Mouse (Mus musculus) lung, postnatal 0 days (tissue): ENCODE data around the gene Tlr5. TPM values are rescaled to one million over a fixed set of nuclear protein-coding genes. Genes with fewer than 3 reads are reported as not detected.
A peak's percentile ranks its signal among the peaks of the same experiment; 100 is the strongest.

Experiments
- ATAC-seq: fragments of 200-750 bp; cut with Nextera tagmentation; 2 replicates; pipeline ENCODE4 v1.8.0; 2017; ENCODE audit warnings: moderate library complexity
- DNase-seq: peaks from one replicate; pipeline ENCODE4 v3.0.0-alpha.2; 2016; ENCODE audit warnings: low spot score
- H3K27ac ChIP-seq: fragments of 300-500 bp; sonication (generic); 2 replicates; pipeline ENCODE4 v1.5.1; 2014; ENCODE audit warnings: antibody characterized with exemption, mild to moderate bottlenecking, low read length, mixed read lengths
- H3K27me3 ChIP-seq: fragments of 300-500 bp; sonication (generic); replicated peaks from 2 replicates; pipeline ENCODE4 v1.6.1; 2014; ENCODE audit warnings: low read length, mixed read lengths; ENCODE audit not compliant: insufficient read depth
- H3K36me3 ChIP-seq: fragments of 300-500 bp; sonication (generic); 2 replicates; pipeline ENCODE4 v1.6.1; 2014; ENCODE audit warnings: low read length, mixed read lengths; ENCODE audit not compliant: insufficient read depth
- H3K4me1 ChIP-seq: fragments of 300-500 bp; sonication (generic); 2 replicates; pipeline ENCODE4 v1.6.1; 2014; ENCODE audit warnings: antibody characterized with exemption, low read depth, low read length, mixed read lengths; ENCODE audit not compliant: insufficient read depth
- H3K4me2 ChIP-seq: fragments of 300-500 bp; sonication (generic); replicated peaks from 2 replicates; pipeline ENCODE4 v1.6.1; 2014; ENCODE audit warnings: low read depth, mild to moderate bottlenecking, low read length, moderate library complexity, mixed read lengths
- H3K4me3 ChIP-seq: fragments of 300-500 bp; sonication (generic); 2 replicates; pipeline ENCODE4 v1.5.1; 2014; ENCODE audit warnings: low read depth, low read length
- H3K9ac ChIP-seq: fragments of 300-500 bp; sonication (generic); replicated peaks from 2 replicates; pipeline ENCODE4 v1.6.1; 2014; ENCODE audit warnings: low read depth, mild to moderate bottlenecking
- H3K9me3 ChIP-seq: fragments of 300-500 bp; sonication (generic); 2 replicates; pipeline ENCODE4 v1.6.1; 2016; ENCODE audit warnings: low read length, mixed read lengths
- CTCF ChIP-seq: IDR thresholded peaks from 2 replicates; pipeline ENCODE4 v1.5.1; 2016; ENCODE audit warnings: antibody characterized with exemption, mild to moderate bottlenecking
- EP300 ChIP-seq: IDR thresholded peaks from 2 replicates; pipeline ENCODE4 v1.6.1; 2016; ENCODE audit warnings: antibody characterized with exemption, mild to moderate bottlenecking, control low read depth
- WGBS: fragments of 180-500 bp; shearing (Covaris S2); extraction: QIAGEN DNeasy Blood & Tissue Kit; methylation state at CpG from one replicate; pipeline ENCODE4 v1.1.7; 2014; 5-methylcytosine and 5-hydroxymethylcytosine counted together
- polyA plus RNA-seq: library from polyadenylated mRNA; unstranded; fragments of >200 nt; fragmentation: Nextera tagmentation; extraction: Ambion mirVana; gene quantifications from 2 replicates; pipeline ENCODE4 v1.2.1, GENCODE M21; 2015

The Tlr5 gene
- polyA plus RNA-seq, result 1.5 TPM in 2 replicates

DNA sequence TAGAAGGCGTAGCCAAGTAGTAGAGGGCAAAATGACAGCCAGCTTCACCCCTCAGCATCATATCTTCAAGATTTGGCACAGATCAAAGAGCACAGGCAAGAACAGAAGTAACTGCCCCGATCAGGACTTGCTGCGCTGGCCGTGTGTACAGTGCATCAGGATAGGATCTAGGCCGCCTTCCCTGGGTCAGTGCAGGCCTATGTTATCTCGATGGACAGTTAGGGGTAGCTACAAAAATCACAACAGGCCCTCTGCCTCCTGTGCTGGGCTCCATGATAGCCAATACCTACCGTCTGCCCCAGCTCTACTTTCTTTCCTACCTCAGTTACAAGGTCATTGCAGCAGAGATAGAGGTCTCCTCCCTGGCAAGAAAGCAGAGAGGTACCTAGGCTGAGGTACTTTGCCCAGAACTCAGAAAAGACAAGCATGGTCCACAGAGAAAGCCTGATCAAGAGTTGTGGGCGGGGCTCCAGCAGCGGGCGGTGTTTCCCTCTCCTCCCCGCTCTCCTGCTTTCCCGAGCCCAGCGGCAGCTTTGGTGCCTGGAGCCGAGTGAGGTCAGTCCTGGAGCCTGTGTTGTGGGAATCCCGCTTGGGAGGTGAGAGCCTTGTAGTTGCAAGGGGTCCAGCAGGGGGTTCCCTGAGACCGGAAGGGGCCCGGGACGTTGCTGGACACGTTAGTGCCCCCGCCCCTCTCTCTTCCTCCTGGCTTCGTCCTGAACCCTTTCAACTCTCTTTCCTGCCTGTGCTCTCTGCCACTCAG is at the start of gene Tlr5:
TSS of gene Tlr5 (plus strand) at position 502 of the 760 bp plus-strand sequence.
- Histone ChIP-seq H3K9ac (0 out of 2 replicates have a peak within 1 kb of the TSS, but pooled peaks have one; percentile 9), H3K36me3 (no peaks in the 10 kb centered on the region), H3K4me2 (peak within 1 kb of the TSS; percentile 84), H3K27me3 (no peaks in the 10 kb centered on the region), H3K9me3 (no peaks in the 10 kb centered on the region), H3K27ac (peak within 1 kb of the TSS; percentile 43), H3K4me3 (peak within 1 kb of the TSS; percentile 41), H3K4me1 (peaks cover 22% of the 10 kb centered on the region; the same call in 1 of the 2 replicates)
- TF ChIP-seq EP300 (no peak), CTCF (no peak)
- ATAC-seq (peak; percentile 37), DNase-seq (peak; percentile 84)
- 14% methylated on average over 21 of the region's 21 CpGs for WGBS

DNA sequence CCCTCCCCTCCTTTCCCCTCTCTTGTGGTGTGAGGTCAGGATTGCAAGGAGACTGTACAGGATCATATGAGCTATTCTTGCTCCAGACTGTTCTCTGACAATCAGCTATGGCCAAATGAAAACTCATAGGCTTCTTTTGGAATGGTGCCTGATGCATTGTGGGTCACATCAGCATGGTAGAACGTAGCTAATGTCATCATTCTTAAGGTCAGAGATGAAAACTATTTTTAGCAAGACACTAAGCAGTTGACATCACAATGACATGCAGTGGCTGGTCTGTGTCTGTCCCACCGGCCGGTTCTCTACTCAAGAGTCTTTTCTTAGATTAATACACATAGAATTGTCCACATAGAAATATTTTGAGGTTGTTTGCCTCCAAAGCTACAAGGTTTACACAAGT is 48.9 kb upstream of the Tlr5 start:
- no peak overlapping the region for H3K4me3 ChIP-seq
- no peaks in the 10 kb centered on the region for H3K9me3 ChIP-seq
- 0 out of 2 replicates have a peak overlapping the region, but pooled peaks have one; percentile 32 for H3K27ac ChIP-seq
- H3K9ac ChIP-seq, result no peak overlapping the region
- no peak overlapping the region for H3K4me2 ChIP-seq
- H3K36me3 ChIP-seq, result no peaks in the 10 kb centered on the region
- peak; percentile 81 for DNase-seq
- no peaks in the 10 kb centered on the region for H3K27me3 ChIP-seq
- peak; percentile 53 for ATAC-seq
- TF ChIP-seq EP300 (no peak), CTCF (no peak)
- H3K4me1 ChIP-seq, result peaks cover 9% of the 10 kb centered on the region; the same call in 1 of the 2 replicates
- WGBS, result 32% methylated on average over 3 of the region's 3 CpGs

DNA sequence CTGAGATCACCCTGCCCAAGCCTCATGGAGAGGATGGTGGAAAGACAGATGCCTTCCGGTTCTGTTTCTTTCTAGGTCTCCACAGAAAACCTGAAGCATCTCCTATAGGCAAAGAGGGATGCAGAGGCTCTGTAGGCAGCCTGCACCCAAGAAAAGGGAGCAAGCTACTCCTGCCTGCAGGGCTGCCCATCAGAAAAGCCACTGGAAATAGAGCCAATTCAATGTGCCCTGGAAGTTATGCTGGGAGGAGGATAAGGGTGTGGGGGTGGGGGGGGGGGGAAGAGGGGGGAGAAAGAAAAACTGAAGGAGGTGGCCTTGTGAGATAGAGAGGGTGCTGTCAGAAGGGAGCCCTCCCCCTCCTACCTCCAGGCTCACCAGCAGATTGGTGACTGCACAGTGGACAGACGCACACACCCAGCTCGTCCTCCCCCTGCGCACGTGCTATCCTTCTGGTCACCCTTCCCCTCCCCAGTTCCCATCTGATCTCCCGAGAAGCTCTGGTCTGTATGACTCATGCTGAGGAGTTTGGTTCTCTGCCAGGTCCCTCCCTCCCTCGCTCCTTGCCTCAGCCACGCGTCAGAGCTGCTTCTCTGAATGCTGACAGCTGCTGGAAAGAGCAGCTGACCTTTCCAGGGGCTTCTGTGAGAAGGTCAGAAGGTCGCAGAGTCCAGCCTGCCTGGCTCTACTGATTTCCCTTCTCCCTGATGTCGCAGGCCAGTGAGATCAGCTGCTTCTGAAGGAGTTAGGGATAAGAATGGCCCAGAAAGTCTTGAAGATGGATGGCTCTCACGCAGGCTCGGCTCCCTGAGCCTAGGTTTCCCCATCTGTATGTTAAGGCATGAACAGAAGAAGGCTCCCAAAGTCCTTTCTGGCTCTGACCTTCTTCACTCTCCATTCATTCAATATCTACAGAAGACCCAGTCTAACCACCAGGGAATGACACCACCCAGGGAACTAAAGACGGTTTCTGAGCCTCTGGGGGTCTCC is 46.2 kb upstream of the Tlr5 start:
- Histone ChIP-seq H3K9me3 (no peaks in the 10 kb centered on the region), H3K4me1 (peaks cover 9% of the 10 kb centered on the region; the same call in 1 of the 2 replicates), H3K4me3 (no peak overlapping the region), H3K36me3 (no peaks in the 10 kb centered on the region), H3K9ac (no peak overlapping the region), H3K27ac (no peak overlapping the region), H3K27me3 (no peaks in the 10 kb centered on the region), H3K4me2 (no peak overlapping the region)
- peak; percentile 92 for ATAC-seq
- DNase-seq, result peak; percentile 99
- TF ChIP-seq EP300 (peak; percentile 32; the same call in 1 of the 2 replicates), CTCF (no peak)
- WGBS, result 14% methylated on average over 11 of the region's 14 CpGs

DNA sequence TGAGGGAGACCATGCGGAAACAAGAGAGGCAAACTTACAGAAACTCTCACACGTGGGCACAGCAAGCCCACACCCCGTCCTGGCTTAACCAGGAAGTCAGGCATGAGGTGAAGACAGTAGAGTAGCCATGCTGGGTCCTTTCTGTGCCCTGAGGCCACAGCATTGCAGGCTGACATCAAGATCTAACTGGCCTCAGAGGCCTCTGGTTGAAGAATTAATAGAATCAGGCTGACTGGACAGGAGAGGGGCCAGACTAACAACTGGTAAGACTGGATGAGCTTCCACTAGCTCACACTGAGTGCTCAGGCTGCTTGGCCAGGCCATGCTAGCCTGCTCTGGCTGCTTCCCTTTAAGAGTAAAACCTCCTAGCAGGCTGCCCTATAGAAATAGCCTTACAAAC is 45.5 kb upstream of the Tlr5 start:
- H3K27ac ChIP-seq, result no peak overlapping the region
- no peaks in the 10 kb centered on the region for H3K36me3 ChIP-seq
- no peak for TF ChIP-seq EP300
- no peak for TF ChIP-seq CTCF
- H3K4me3 ChIP-seq, result no peak overlapping the region
- H3K9me3 ChIP-seq, result no peaks in the 10 kb centered on the region
- H3K9ac ChIP-seq, result no peak overlapping the region
- H3K4me2 ChIP-seq, result no peak overlapping the region
- WGBS, result 62% methylated on average over 3 of the region's 3 CpGs
- no peaks in the 10 kb centered on the region for H3K27me3 ChIP-seq
- peaks cover 9% of the 10 kb centered on the region; the same call in 1 of the 2 replicates for H3K4me1 ChIP-seq
- no peak for ATAC-seq
- DNase-seq, result no peak

DNA sequence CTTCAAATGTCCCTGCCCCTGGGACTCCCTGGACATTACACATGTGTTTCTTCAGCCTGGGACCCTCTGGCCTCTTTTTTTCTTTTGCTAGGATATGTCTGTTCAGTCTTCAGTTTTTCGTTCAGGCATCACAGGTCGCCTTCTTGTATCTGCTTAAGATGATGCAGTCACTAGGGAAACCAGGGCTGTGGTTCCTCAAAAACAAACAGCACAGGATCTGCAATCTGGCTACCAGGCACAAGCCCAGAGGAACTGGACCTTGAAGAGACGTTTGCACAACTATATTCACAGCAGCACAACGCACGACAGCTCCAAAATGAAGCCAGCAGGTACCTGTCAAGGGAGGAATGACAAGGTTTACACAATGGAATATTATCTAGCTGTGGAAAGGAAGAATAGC is 45.0 kb upstream of the Tlr5 start:
- DNase-seq, result peak; percentile 32
- Histone ChIP-seq H3K36me3 (no peaks in the 10 kb centered on the region), H3K27ac (no peak overlapping the region), H3K9me3 (no peaks in the 10 kb centered on the region), H3K27me3 (no peaks in the 10 kb centered on the region), H3K4me1 (peaks cover 9% of the 10 kb centered on the region; the same call in 1 of the 2 replicates), H3K4me3 (no peak overlapping the region), H3K9ac (no peak overlapping the region), H3K4me2 (no peak overlapping the region)
- WGBS, result 74% methylated on average over 5 of the region's 5 CpGs
- ATAC-seq, result no peak
- no peak for TF ChIP-seq EP300
- no peak for TF ChIP-seq CTCF

DNA sequence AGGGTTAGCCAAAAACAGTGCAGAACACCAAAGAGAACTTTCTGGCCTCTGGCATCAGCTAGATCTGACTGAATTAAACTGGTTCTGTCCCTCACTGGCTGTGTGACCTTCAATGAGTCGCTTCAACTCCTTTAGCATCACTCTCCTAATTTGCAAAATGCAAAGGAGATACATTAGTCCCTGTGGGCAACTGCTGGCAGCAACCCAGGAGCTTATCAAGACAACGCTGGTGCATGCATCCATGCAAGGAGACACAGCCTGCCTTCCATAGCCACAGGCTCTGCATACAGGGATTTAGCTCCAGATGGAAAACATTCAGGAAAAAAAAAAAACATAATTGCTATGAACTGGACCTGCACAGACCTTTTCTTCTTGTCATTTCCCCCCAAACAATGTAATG is 42.0 kb upstream of the Tlr5 start:
- Histone ChIP-seq H3K27me3 (no peaks in the 10 kb centered on the region), H3K36me3 (no peaks in the 10 kb centered on the region), H3K4me2 (no peak overlapping the region), H3K4me1 (peaks cover 9% of the 10 kb centered on the region; the same call in 1 of the 2 replicates), H3K9ac (no peak overlapping the region), H3K9me3 (no peaks in the 10 kb centered on the region), H3K4me3 (no peak overlapping the region), H3K27ac (no peak overlapping the region)
- TF ChIP-seq EP300, result no peak
- no peak for TF ChIP-seq CTCF
- DNase-seq, result no peak
- WGBS, result 68% methylated on average over 2 of the region's 2 CpGs
- no peak for ATAC-seq
